Mouse (Mus musculus): Measurements from ENCODE around the gene Defb25. TPM values are rescaled to one million over a fixed set of nuclear protein-coding genes. Genes with fewer than 3 reads are reported as not detected.

The Defb25 gene
- polyA plus RNA-seq, 1 experiment from 2014 or later, result not detected

Other genes starting within 250 kb of the Defb25 start
- 7.6 TPM in 2 replicates for gene Nrsn2, start 246.4 kb downstream of the Defb25 start, polyA plus RNA-seq (2014; fragmentation: Nextera tagmentation; extraction: Ambion mirVana)
- 19.1 and 21.4 TPM in 2 replicates for gene Sox12, start 225.0 kb downstream of the Defb25 start, polyA plus RNA-seq (2014; fragmentation: Nextera tagmentation; extraction: Ambion mirVana)
- gene Zcchc3, start 208.0 kb downstream of the Defb25 start, polyA plus RNA-seq (2014; fragmentation: Nextera tagmentation; extraction: Ambion mirVana), result 52.7 and 55.2 TPM in 2 replicates
- gene 6820408C15Rik, start 207.5 kb downstream of the Defb25 start, polyA plus RNA-seq (2014; fragmentation: Nextera tagmentation; extraction: Ambion mirVana), result 0.22 and 0.52 TPM in 2 replicates
- gene Defb23, start 158.4 kb downstream of the Defb25 start, polyA plus RNA-seq (2014; fragmentation: Nextera tagmentation; extraction: Ambion mirVana), result not detected in 2 replicates
- gene Defb20, start 146.0 kb downstream of the Defb25 start, polyA plus RNA-seq (2014; fragmentation: Nextera tagmentation; extraction: Ambion mirVana), result not detected in 2 replicates
- gene Defb22, start 132.9 kb downstream of the Defb25 start, polyA plus RNA-seq (2014; fragmentation: Nextera tagmentation; extraction: Ambion mirVana), result not detected in 2 replicates
- gene Defb26, start 111.4 kb downstream of the Defb25 start, polyA plus RNA-seq (2014; fragmentation: Nextera tagmentation; extraction: Ambion mirVana), result not detected in 2 replicates
- gene Defb28, start 104.8 kb downstream of the Defb25 start, polyA plus RNA-seq (2014; fragmentation: Nextera tagmentation; extraction: Ambion mirVana), result not detected in 2 replicates
- not detected in 2 replicates for gene Defb29, start 83.0 kb downstream of the Defb25 start, polyA plus RNA-seq (2014; fragmentation: Nextera tagmentation; extraction: Ambion mirVana)
- not detected in 2 replicates for gene Gm17416, start 53.7 kb downstream of the Defb25 start, polyA plus RNA-seq (2014; fragmentation: Nextera tagmentation; extraction: Ambion mirVana)
- gene Defb21, start 50.3 kb downstream of the Defb25 start, polyA plus RNA-seq (2014; fragmentation: Nextera tagmentation; extraction: Ambion mirVana), result not detected in 2 replicates
- gene Defb19, start 42.7 kb downstream of the Defb25 start, polyA plus RNA-seq (2014; fragmentation: Nextera tagmentation; extraction: Ambion mirVana), result not detected in 2 replicates
- gene Defb45, start 23.7 kb downstream of the Defb25 start, polyA plus RNA-seq (2014; fragmentation: Nextera tagmentation; extraction: Ambion mirVana), result not detected in 2 replicates
- gene Defb36, start 18.7 kb downstream of the Defb25 start, polyA plus RNA-seq (2014; fragmentation: Nextera tagmentation; extraction: Ambion mirVana), result not detected in 2 replicates
- gene Rem1, start 3.9 kb upstream of the Defb25 start, polyA plus RNA-seq (2014; fragmentation: Nextera tagmentation; extraction: Ambion mirVana), result 0.58 TPM in 2 replicates
- 123 TPM in 2 replicates for gene H13, start 46.4 kb upstream of the Defb25 start, polyA plus RNA-seq (2014; fragmentation: Nextera tagmentation; extraction: Ambion mirVana)
- gene Mcts2, start 64.0 kb upstream of the Defb25 start, polyA plus RNA-seq (2014; fragmentation: Nextera tagmentation; extraction: Ambion mirVana), result 39.1 and 40.6 TPM in 2 replicates
- 116 and 129 TPM in 2 replicates for gene Id1, start 113.2 kb upstream of the Defb25 start, polyA plus RNA-seq (2014; fragmentation: Nextera tagmentation; extraction: Ambion mirVana)
- 3.5 and 4.6 TPM in 2 replicates for gene Cox4i2, start 131.1 kb upstream of the Defb25 start, polyA plus RNA-seq (2014; fragmentation: Nextera tagmentation; extraction: Ambion mirVana)
- gene Bcl2l1, start 208.7 kb upstream of the Defb25 start, polyA plus RNA-seq (2014; fragmentation: Nextera tagmentation; extraction: Ambion mirVana), result 125 and 132 TPM in 2 replicates
- 141 and 147 TPM in 2 replicates for gene Tpx2, start 224.9 kb upstream of the Defb25 start, polyA plus RNA-seq (2014; fragmentation: Nextera tagmentation; extraction: Ambion mirVana)